Mouse (Mus musculus) stomach, embryonic 16.5 days (tissue): ENCODE results near the gene Nlrp6. TPM values are rescaled to one million over a fixed set of nuclear protein-coding genes. Genes with fewer than 3 reads are reported as not detected.
A peak's percentile ranks its signal among the peaks of the same experiment; 100 is the strongest.
"Not testable (repeated sequence)": the region's sequence is repeated elsewhere in the genome, so short reads cannot be mapped to it uniquely, and the experiment has no call there.

Experiments used
- ATAC-seq: fragments of 200-750 bp; cut with Nextera tagmentation; 2 replicates; pipeline ENCODE4 v1.8.0; 2017; ENCODE audit warnings: moderate number of reproducible peaks, moderate TSS enrichment; ENCODE audit not compliant: insufficient read depth, low FRiP score
- H3K27ac ChIP-seq: fragments of 300-500 bp; sonication (generic); 2 replicates; pipeline ENCODE4 v1.5.1; 2014; ENCODE audit warnings: low read length
- H3K27me3 ChIP-seq: fragments of 300-500 bp; sonication (generic); 2 replicates; pipeline ENCODE4 v1.6.1; 2014; ENCODE audit warnings: low read length, control low read depth, mixed read lengths; ENCODE audit not compliant: control insufficient read depth, insufficient read depth
- H3K36me3 ChIP-seq: fragments of 300-500 bp; sonication (generic); 2 replicates; pipeline ENCODE4 v1.6.1; 2014; ENCODE audit warnings: low read length; ENCODE audit not compliant: control insufficient read depth, insufficient read depth
- H3K4me1 ChIP-seq: fragments of 300-500 bp; sonication (generic); 2 replicates; pipeline ENCODE4 v1.6.1; 2014; ENCODE audit warnings: low read length, control low read depth, mixed read lengths; ENCODE audit not compliant: control insufficient read depth, insufficient read depth
- H3K4me2 ChIP-seq: fragments of 300-500 bp; sonication (generic); 2 replicates; pipeline ENCODE4 v1.6.1; 2014; ENCODE audit warnings: low read depth, low read length, mixed read lengths
- H3K4me3 ChIP-seq: fragments of 300-500 bp; sonication (generic); replicated peaks from 2 replicates; pipeline ENCODE4 v1.5.1; 2014; ENCODE audit warnings: mild to moderate bottlenecking, low read length
- H3K9ac ChIP-seq: fragments of 300-500 bp; sonication (generic); 2 replicates; pipeline ENCODE4 v1.6.1; 2014; ENCODE audit warnings: low read length
- H3K9me3 ChIP-seq: fragments of 300-500 bp; sonication (generic); replicated peaks from 2 replicates; pipeline ENCODE4 v1.6.1; 2016; ENCODE audit warnings: low read length, control low read depth; ENCODE audit not compliant: control insufficient read depth
- WGBS: fragments of 180-500 bp; shearing (Covaris S2); extraction: QIAGEN DNeasy Blood & Tissue Kit; methylation state at CpG from one replicate; pipeline ENCODE4 v1.1.7; 2014; 5-methylcytosine and 5-hydroxymethylcytosine counted together
- polyA plus RNA-seq: library from polyadenylated mRNA; unstranded; fragments of >200 nt; fragmentation: Nextera tagmentation; extraction: Ambion mirVana; gene quantifications from 2 replicates; pipeline ENCODE4 v1.2.1, GENCODE M21; 2015

The Nlrp6 gene
- polyA plus RNA-seq, 1 experiment from 2014 or later = 9.9 TPM

DNA sequence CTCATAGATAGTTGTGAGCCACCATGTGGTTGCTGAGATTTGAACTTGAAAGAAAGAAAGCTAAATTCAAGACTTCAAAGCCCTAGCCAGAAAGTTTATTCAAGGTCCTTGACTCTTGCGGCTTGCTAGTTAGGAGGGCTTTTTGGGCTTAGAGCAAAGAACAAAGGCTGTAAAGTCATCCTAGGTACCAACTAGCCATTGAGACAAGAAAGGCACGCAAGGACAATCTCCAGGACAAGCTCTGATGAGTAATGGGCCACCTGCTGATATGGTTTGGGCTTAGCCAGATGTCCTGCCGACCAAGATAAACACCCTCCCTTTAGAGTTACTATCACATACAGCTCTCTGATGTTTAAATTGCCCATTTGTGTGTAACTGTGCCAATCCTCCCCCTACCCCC is 48.0 kb downstream of the Nlrp6 start:
- H3K4me1 ChIP-seq = peaks cover 22% of the 10 kb centered on the region
- ATAC-seq, H3K36me3 ChIP-seq, H3K27ac ChIP-seq, H3K27me3 ChIP-seq, H3K9me3 ChIP-seq: not testable (repeated sequence)
- H3K4me2 ChIP-seq = peak overlapping the region; percentile 50
- WGBS = 30% methylated on average over 3 of the region's 3 CpGs
- H3K4me3 ChIP-seq = peak overlapping the region; percentile 38
- H3K9ac ChIP-seq = peak overlapping the region; percentile 19; the same call in 1 of the 2 replicates

DNA sequence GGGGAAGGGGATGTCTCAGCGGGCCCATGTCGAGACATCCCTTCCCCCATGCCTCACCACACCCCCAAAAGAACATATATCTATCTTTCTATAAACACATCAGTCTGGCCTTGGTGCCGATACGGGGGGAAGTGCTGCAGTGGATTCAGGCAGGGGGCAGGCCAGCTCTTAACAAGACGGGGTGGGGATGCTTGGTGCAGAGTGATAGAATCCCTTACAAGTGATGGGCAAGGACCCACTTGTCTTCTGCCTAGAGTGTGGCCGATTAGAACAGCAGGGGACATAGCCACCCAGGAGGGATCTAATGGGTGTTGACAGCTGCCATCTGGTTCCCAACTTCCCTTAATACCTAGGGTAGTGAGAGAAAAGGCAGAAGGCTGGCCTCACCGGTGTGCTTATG is 50.2 kb downstream of the Nlrp6 start:
- H3K4me1 ChIP-seq = peaks cover 31% of the 10 kb centered on the region
- peak overlapping the region; percentile 41 for H3K9ac ChIP-seq
- ATAC-seq = no peak
- no peaks in the 10 kb centered on the region for H3K9me3 ChIP-seq
- no peak overlapping the region for H3K4me3 ChIP-seq
- 28% methylated on average over 7 of the region's 7 CpGs for WGBS
- no peaks in the 10 kb centered on the region for H3K36me3 ChIP-seq
- H3K27me3 ChIP-seq = no peaks in the 10 kb centered on the region
- no peak overlapping the region; the same call in 1 of the 2 replicates for H3K4me2 ChIP-seq
- peak overlapping the region; percentile 96 for H3K27ac ChIP-seq

DNA sequence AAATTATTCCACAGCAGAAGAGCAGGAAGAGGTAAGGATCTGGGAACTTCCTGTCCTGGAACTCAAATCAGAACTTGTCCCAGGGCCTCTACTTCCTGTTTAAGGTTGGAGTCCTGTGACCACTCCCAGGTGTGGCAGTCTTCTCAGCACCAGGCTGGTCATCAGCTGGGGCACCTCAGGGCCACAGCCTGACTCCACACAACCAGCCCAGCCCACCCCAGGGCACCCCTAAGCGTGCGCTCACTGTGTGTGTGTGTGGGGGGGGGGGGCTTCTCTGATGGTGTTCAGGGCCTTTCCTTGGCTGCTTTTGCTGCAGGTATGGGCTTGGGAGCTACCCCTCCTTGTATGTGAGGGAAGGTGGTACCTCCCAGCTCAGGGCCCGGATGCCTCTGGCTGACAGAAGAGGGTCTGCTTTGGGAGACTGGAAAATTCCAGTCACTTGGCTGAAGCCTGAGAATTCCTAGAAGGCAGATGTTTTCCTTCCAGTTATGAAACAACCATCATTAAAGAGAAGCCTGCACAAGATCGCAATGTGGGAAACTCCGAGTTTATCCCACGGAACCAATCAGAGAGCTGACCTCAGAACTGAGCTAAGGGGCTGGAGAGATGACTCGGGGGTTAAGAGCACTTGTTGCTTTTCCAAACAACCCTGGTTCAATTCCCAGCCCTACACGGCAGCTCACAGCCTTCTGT is 50.9 kb downstream of the Nlrp6 start:
- no peaks in the 10 kb centered on the region for H3K9me3 ChIP-seq
- no peak overlapping the region for H3K4me2 ChIP-seq
- WGBS = 39% methylated on average over 8 of the region's 8 CpGs
- no peaks in the 10 kb centered on the region for H3K27me3 ChIP-seq
- H3K4me1 ChIP-seq = peaks cover 31% of the 10 kb centered on the region
- H3K4me3 ChIP-seq = no peak overlapping the region
- no peaks in the 10 kb centered on the region for H3K36me3 ChIP-seq
- peak; percentile 67 for ATAC-seq
- H3K9ac ChIP-seq = peak overlapping the region; percentile 51
- peak overlapping the region; percentile 96 for H3K27ac ChIP-seq

- no peak for ATAC-seq
- H3K27ac ChIP-seq = peak overlapping the region; percentile 5; the same call in 1 of the 2 replicates
- H3K27me3 ChIP-seq = no peaks in the 10 kb centered on the region
- 41% methylated on average over 14 of the region's 14 CpGs for WGBS
- no peak overlapping the region for H3K4me3 ChIP-seq
- no peaks in the 10 kb centered on the region for H3K9me3 ChIP-seq
- H3K9ac ChIP-seq = no peak overlapping the region
- H3K4me1 ChIP-seq = peaks cover 28% of the 10 kb centered on the region
- H3K4me2 ChIP-seq = no peak overlapping the region
- no peaks in the 10 kb centered on the region for H3K36me3 ChIP-seq
Observed at GRCm38 (mm10) chr7:140973396-140974165, 52.9 kb downstream of the Nlrp6 start.

- Histone ChIP-seq H3K27me3 (no peaks in the 10 kb centered on the region), H3K4me1 (peaks cover 28% of the 10 kb centered on the region), H3K9ac (0 out of 2 replicates have a peak overlapping the region, but pooled peaks have one; percentile 24), H3K27ac (peak overlapping the region; percentile 31), H3K4me3 (no peak overlapping the region), H3K36me3 (no peaks in the 10 kb centered on the region), H3K9me3 (no peaks in the 10 kb centered on the region), H3K4me2 (no peak overlapping the region)
- 30% methylated on average over 9 of the region's 9 CpGs for WGBS
- ATAC-seq = no peak
Observed at GRCm38 (mm10) chr7:140974940-140975339, 54.2 kb downstream of the Nlrp6 start.

DNA sequence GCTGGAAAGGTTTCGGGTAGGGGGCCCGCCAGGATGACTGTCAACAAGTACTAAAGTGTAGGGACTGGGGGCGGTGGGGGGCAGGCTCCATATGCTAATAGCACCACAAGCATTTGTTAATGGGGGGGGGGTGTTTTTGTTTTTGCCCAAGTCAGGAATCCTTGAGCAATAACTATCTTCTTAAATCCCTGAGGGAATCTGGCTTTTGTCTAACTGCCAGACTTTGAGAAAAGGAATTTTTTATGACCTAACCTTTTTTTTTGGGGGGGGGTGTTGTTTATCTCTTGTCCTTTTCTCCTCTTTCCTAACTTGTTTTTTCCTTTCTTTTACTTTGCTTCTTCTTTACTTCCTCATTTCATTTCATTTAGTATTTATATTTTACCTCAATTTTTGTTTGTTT is 54.8 kb downstream of the Nlrp6 start:
- no peak overlapping the region for H3K4me2 ChIP-seq
- H3K36me3 ChIP-seq = no peaks in the 10 kb centered on the region
- no peak for ATAC-seq
- WGBS = 41% methylated on average over 3 of the region's 3 CpGs
- H3K9me3 ChIP-seq = no peaks in the 10 kb centered on the region
- no peak overlapping the region for H3K9ac ChIP-seq
- peaks cover 28% of the 10 kb centered on the region for H3K4me1 ChIP-seq
- peak overlapping the region; percentile 31; the same call in 1 of the 2 replicates for H3K27ac ChIP-seq
- H3K27me3 ChIP-seq = no peaks in the 10 kb centered on the region
- no peak overlapping the region for H3K4me3 ChIP-seq

DNA sequence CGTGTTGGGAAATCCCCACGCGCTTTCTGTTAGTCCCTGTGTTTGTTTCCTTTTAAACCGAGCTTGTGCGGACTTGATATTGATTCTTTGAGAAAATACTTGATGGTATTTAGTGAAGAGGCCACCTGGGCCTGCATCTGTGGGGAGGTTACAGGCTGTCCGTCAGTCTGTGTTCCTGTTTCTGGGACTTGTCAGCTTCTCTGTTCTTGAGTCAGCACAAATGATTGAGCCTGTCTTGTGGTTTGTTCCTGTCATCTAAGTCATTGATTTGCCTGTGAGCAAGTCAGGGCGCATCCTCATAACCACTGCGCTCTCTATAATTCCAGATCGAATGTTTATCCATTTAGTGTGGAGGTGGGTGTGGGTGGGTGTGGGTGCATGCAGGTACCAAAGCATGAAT is 56.0 kb downstream of the Nlrp6 start:
- not testable (repeated sequence) for H3K9ac ChIP-seq, H3K36me3 ChIP-seq, H3K27me3 ChIP-seq, ATAC-seq, H3K9me3 ChIP-seq, H3K4me3 ChIP-seq, H3K27ac ChIP-seq, H3K4me2 ChIP-seq
- H3K4me1 ChIP-seq = peaks cover 18% of the 10 kb centered on the region
- 79% methylated on average over 9 of the region's 9 CpGs for whole genome bisulfite sequencing

Other genes starting within 250 kb of the Nlrp6 start
- not detected in 2 replicates for gene Olfr45, start 239.0 kb upstream of the Nlrp6 start, polyA plus RNA-seq
- gene Olfr541, start 223.6 kb upstream of the Nlrp6 start, polyA plus RNA-seq = not detected in 2 replicates
- gene Cyp2e1, start 157.2 kb upstream of the Nlrp6 start, polyA plus RNA-seq = not detected in 2 replicates
- gene Syce1, start 133.1 kb upstream of the Nlrp6 start, polyA plus RNA-seq = 0.35 TPM in 1 of 2 replicates, not detected in the other
- 1.3 and 1.9 TPM in 2 replicates for gene Zfp941, start 98.7 kb upstream of the Nlrp6 start, polyA plus RNA-seq
- 26.7 and 34.7 TPM in 2 replicates for gene Urah, start 85.9 kb upstream of the Nlrp6 start, polyA plus RNA-seq
- not detected in 2 replicates for gene Scgb1c1, start 75.4 kb upstream of the Nlrp6 start, polyA plus RNA-seq
- 0.08 TPM in 1 of 2 replicates, not detected in the other for gene Odf3, start 73.1 kb upstream of the Nlrp6 start, polyA plus RNA-seq
- gene Gm45785, start 64.6 kb upstream of the Nlrp6 start, polyA plus RNA-seq = not detected in 2 replicates
- 62.5 and 77.8 TPM in 2 replicates for gene Ric8a, start 63.9 kb upstream of the Nlrp6 start, polyA plus RNA-seq
- gene Bet1l, start 63.3 kb upstream of the Nlrp6 start, polyA plus RNA-seq = 43.5 and 46.6 TPM in 2 replicates
- 189 and 193 TPM in 2 replicates for gene Psmd13, start 38.9 kb upstream of the Nlrp6 start, polyA plus RNA-seq
- 24.0 and 27.4 TPM in 2 replicates for gene Sirt3, start 38.6 kb upstream of the Nlrp6 start, polyA plus RNA-seq
- gene Cox8b, start 20.5 kb upstream of the Nlrp6 start, polyA plus RNA-seq = 1.3 and 19.4 TPM in 2 replicates
- gene Pgghg, start 20.5 kb downstream of the Nlrp6 start, polyA plus RNA-seq = 25.6 and 27.3 TPM in 2 replicates
- gene Ifitm5, start 29.4 kb downstream of the Nlrp6 start, polyA plus RNA-seq = 3.8 and 4.4 TPM in 2 replicates
- not detected in 2 replicates for gene Gm45717, start 35.0 kb downstream of the Nlrp6 start, polyA plus RNA-seq
- gene Ifitm2, start 35.1 kb downstream of the Nlrp6 start, polyA plus RNA-seq = 1,006 and 1,276 TPM in 2 replicates
- 156 and 185 TPM in 2 replicates for gene Ifitm1, start 46.3 kb downstream of the Nlrp6 start, polyA plus RNA-seq
- gene Ifitm3, start 89.9 kb downstream of the Nlrp6 start, polyA plus RNA-seq = 322 and 395 TPM in 2 replicates
- 5.5 and 7.5 TPM in 2 replicates for gene Ifitm6, start 97.0 kb downstream of the Nlrp6 start, polyA plus RNA-seq
- not detected in 2 replicates for gene Gm17387, start 108.2 kb downstream of the Nlrp6 start, polyA plus RNA-seq
- gene B4galnt4, start 140.2 kb downstream of the Nlrp6 start, polyA plus RNA-seq = 4.9 and 5.1 TPM in 2 replicates
- gene Pkp3, start 157.3 kb downstream of the Nlrp6 start, polyA plus RNA-seq = 74.2 and 103 TPM in 2 replicates
- 14.1 and 14.7 TPM in 2 replicates for gene Sigirr, start 179.7 kb downstream of the Nlrp6 start, polyA plus RNA-seq
- 22.5 and 26.2 TPM in 2 replicates for gene Ano9, start 196.9 kb downstream of the Nlrp6 start, polyA plus RNA-seq
- 56.0 and 59.4 TPM in 2 replicates for gene Ptdss2, start 201.5 kb downstream of the Nlrp6 start, polyA plus RNA-seq